Mouse (Mus musculus): ENCODE measurements around the gene Mrvi1.
A peak's percentile ranks its signal among the peaks of the same experiment; 100 is the strongest.

Gene Mrvi1

GRCm38 (mm10) chr7:110893943-110894610 lies 88.2 kb downstream of the Mrvi1 start:
- no peak for DNase-seq (ENCODE audit: low read depth)

- DNase-seq (ENCODE audit: low read depth): no peak
Measured at GRCm38 (mm10) chr7:110891501-110891986, 90.7 kb downstream of the Mrvi1 start.

- DNase-seq (ENCODE audit: low read depth): no peak
Measured at GRCm38 (mm10) chr7:110881746-110882333, 100.4 kb downstream of the Mrvi1 start.

GRCm38 (mm10) chr7:110878028-110878427 lies 104.2 kb downstream of the Mrvi1 start:
- no peak for DNase-seq (ENCODE audit: low read depth)

- DNase-seq (ENCODE audit: low read depth): no peak
Measured at GRCm38 (mm10) chr7:110876965-110877364, 105.3 kb downstream of the Mrvi1 start.

- DNase-seq (ENCODE audit: low read depth): no peak
Measured at GRCm38 (mm10) chr7:110868807-110869206, 113.5 kb downstream of the Mrvi1 start.

- no peak for DNase-seq (ENCODE audit: low read depth)
Measured at GRCm38 (mm10) chr7:110867116-110867515, 115.1 kb downstream of the Mrvi1 start.

GRCm38 (mm10) chr7:110866021-110866420 lies 116.2 kb downstream of the Mrvi1 start:
- DNase-seq (ENCODE audit: low read depth): no peak

GRCm38 (mm10) chr7:110865570-110865969 lies 116.7 kb downstream of the Mrvi1 start:
- no peak for DNase-seq (ENCODE audit: low read depth)

- no peak for DNase-seq (ENCODE audit: low read depth)
Measured at GRCm38 (mm10) chr7:110865038-110865437, 117.2 kb downstream of the Mrvi1 start.

- no peak for DNase-seq (ENCODE audit: low read depth)
Measured at GRCm38 (mm10) chr7:110862751-110863289, 119.4 kb downstream of the Mrvi1 start, which contains the start of gene Lyve1. Lyve1 (minus strand) TSS chr7:110863239.

GRCm38 (mm10) chr7:110860129-110860528 lies 122.1 kb downstream of the Mrvi1 start:
- no peak for DNase-seq (ENCODE audit: low read depth)

GRCm38 (mm10) chr7:110855604-110856003 lies 126.7 kb downstream of the Mrvi1 start:
- no peak for DNase-seq (ENCODE audit: low read depth)

GRCm38 (mm10) chr7:110854927-110855546 lies 127.2 kb downstream of the Mrvi1 start:
- DNase-seq (ENCODE audit: low read depth): no peak

GRCm38 (mm10) chr7:110854519-110854918 lies 127.7 kb downstream of the Mrvi1 start:
- no peak for DNase-seq (ENCODE audit: low read depth)

GRCm38 (mm10) chr7:110853611-110854010 lies 128.7 kb downstream of the Mrvi1 start:
- no peak for DNase-seq (ENCODE audit: low read depth)

GRCm38 (mm10) chr7:110851541-110852203 lies 130.6 kb downstream of the Mrvi1 start:
- no peak for DNase-seq (ENCODE audit: low read depth)

GRCm38 (mm10) chr7:110848371-110848770 lies 133.9 kb downstream of the Mrvi1 start:
- no peak for DNase-seq (ENCODE audit: low read depth)

GRCm38 (mm10) chr7:110847321-110847720 lies 134.9 kb downstream of the Mrvi1 start:
- DNase-seq (ENCODE audit: low read depth): no peak

- DNase-seq (ENCODE audit: low read depth): peak; percentile 99
Measured at GRCm38 (mm10) chr7:110843916-110844874, 138.1 kb downstream of the Mrvi1 start, which contains the start of gene Rnf141. Rnf141 (minus strand) TSS chr7:110844457.

GRCm38 (mm10) chr7:110840332-110840731 lies 141.9 kb downstream of the Mrvi1 start:
- DNase-seq (ENCODE audit: low read depth): no peak
